ENCODE assay signal across 8 mouse cellular contexts in the genomic region with DNA sequence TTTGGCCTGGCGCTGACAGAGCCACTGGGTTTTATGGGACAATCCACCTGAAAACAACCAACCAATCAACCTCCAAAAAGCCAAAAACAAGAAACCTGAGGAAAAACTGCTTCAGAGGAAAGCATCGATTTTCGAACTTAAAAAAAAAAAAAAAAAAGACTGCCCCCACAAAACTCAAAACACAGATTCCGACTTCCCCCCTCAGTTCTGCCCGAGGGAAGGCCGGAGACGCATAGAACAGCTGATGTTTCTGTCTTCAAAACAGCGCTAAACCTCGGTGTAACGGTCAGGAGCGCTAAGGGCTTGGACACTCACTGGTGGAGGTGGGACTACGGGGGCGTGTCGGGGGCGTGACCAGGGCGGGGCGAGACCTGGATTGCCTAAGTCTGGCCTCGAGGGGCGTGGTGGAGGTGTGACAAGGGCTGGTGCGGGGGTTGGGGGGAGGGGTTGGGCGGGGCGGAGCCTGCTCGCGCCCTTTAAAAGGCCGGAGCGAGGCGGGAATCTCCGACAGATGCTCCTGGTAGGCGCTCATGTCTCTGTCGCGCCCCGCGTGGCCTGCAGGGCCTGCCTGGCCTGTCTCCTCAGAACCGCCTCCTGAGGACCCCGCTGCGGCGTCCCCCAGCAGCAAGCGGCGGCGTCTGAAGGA. TPM values are rescaled to one million over a fixed set of nuclear protein-coding genes. Genes with fewer than 3 reads are reported as not detected.
DNase-seq lines count a peak whose midpoint lies in the region; ATAC-seq and TF ChIP-seq lines count a peak whose summit lies in the region.

A gene (plus strand): TSS at position 531 of the 646 bp plus-strand sequence.

- no peaks in the 10 kb centered on the region for H3K27me3 ChIP-seq in embryonic facial prominence, embryonic 11.5 days (ENCODE audit: control insufficient read depth, insufficient read depth, low read length)
- H3K27me3 ChIP-seq in limb, embryonic 10.5 days (ENCODE audit: low read depth, poor library complexity, severe bottlenecking): 0 out of 2 replicates have a peak, but pooled peaks cover 4% of the 10 kb centered on the region
- no peaks in the 10 kb centered on the region for H3K27me3 ChIP-seq in midbrain, embryonic 11.5 days (ENCODE audit: control insufficient read depth, insufficient read depth, low read length)
- no peaks in the 10 kb centered on the region for H3K27me3 ChIP-seq in small intestine, adult 2 months (ENCODE audit: control insufficient read depth, insufficient read depth, low read length)

- no peaks in the 10 kb centered on the region for H3K4me1 ChIP-seq in embryonic facial prominence, embryonic 11.5 days (ENCODE audit: control insufficient read depth, insufficient read depth, low read length)
- peaks cover 4% of the 10 kb centered on the region; the same call in 1 of the 2 replicates for H3K4me1 ChIP-seq in limb, embryonic 10.5 days
- no peaks in the 10 kb centered on the region for H3K4me1 ChIP-seq in midbrain, embryonic 11.5 days (ENCODE audit: control insufficient read depth, insufficient read depth, low read length)
- no peaks in the 10 kb centered on the region; the same call in 1 of the 2 replicates for H3K4me1 ChIP-seq in small intestine, adult 2 months (ENCODE audit: control insufficient read depth, insufficient read depth, insufficient read length, low read length)

- ATAC-seq in embryonic facial prominence, embryonic 11.5 days (replicated peaks; ENCODE audit: insufficient number of reproducible peaks, low FRiP score, low TSS enrichment, low read depth): peak; percentile 99
- peak; percentile 100 for ATAC-seq in midbrain, embryonic 11.5 days (ENCODE audit: low FRiP score)

- H3K9me3 ChIP-seq in embryonic facial prominence, embryonic 11.5 days (replicated peaks; ENCODE audit: control insufficient read depth, low read length): no peaks in the 10 kb centered on the region
- no peaks in the 10 kb centered on the region for H3K9me3 ChIP-seq in limb, embryonic 10.5 days (replicated peaks)
- H3K9me3 ChIP-seq in midbrain, embryonic 11.5 days (ENCODE audit: control insufficient read depth, low read length): no peaks in the 10 kb centered on the region

- peak within 1 kb of the TSS; percentile 56 for H3K4me3 ChIP-seq in embryonic facial prominence, embryonic 11.5 days (ENCODE audit: low read depth, low read length)
- H3K4me3 ChIP-seq in limb, embryonic 10.5 days: peak within 1 kb of the TSS; percentile 57
- H3K4me3 ChIP-seq in midbrain, embryonic 11.5 days (ENCODE audit: low read depth, low read length): peak within 1 kb of the TSS; percentile 51
- 0 out of 2 replicates have a peak within 1 kb of the TSS, but pooled peaks have one; percentile 17 for H3K4me3 ChIP-seq in small intestine, adult 2 months (ENCODE audit: low read depth, low read length)

- DNase-seq in brain, adult 2 months (ENCODE audit: low read depth, low spot score): peak; percentile 97
- peak; percentile 97 for DNase-seq in embryonic facial prominence, embryonic 11.5 days (ENCODE audit: low spot score)
- peak; percentile 79 to 86 for DNase-seq in heart, adult 18-20 months
- peak; percentile 88 for DNase-seq in kidney, adult 18-20 months
- peak; percentile 100 for DNase-seq in limb, embryonic 10.5 days (ENCODE audit: low spot score)
- DNase-seq in midbrain, embryonic 11.5 days (ENCODE audit: low spot score, missing footprints): peak; percentile 99
- DNase-seq in T-cell, adult 2 months (ENCODE audit: low spot score): no peak

- H3K4me2 ChIP-seq in embryonic facial prominence, embryonic 11.5 days (ENCODE audit: low read depth, low read length): peak within 1 kb of the TSS; percentile 89
- H3K4me2 ChIP-seq in midbrain, embryonic 11.5 days: peak within 1 kb of the TSS; percentile 82

- H3K9ac ChIP-seq in embryonic facial prominence, embryonic 11.5 days (replicated peaks; ENCODE audit: low read length): peak within 1 kb of the TSS; percentile 66
- peak within 1 kb of the TSS; percentile 63 for H3K9ac ChIP-seq in midbrain, embryonic 11.5 days (ENCODE audit: low read length)

- WGBS in embryonic facial prominence, embryonic 11.5 days: 1% methylated on average over 39 of the region's 40 CpGs
- WGBS in limb, embryonic 10.5 days: 4% methylated on average over 27 of the region's 40 CpGs
- 2% methylated on average over 40 of the region's 40 CpGs for WGBS in midbrain, embryonic 11.5 days
- WGBS in small intestine, adult 2 months: 4% methylated on average over 40 of the region's 40 CpGs

- TF ChIP-seq CTCF in small intestine, adult 2 months (IDR thresholded peaks at IDR 0.05; ENCODE audit: extremely low read depth, insufficient read length, insufficient replicate concordance, low read depth, low read length): no peak

- H3K36me3 ChIP-seq in embryonic facial prominence, embryonic 11.5 days (replicated peaks; ENCODE audit: control insufficient read depth, insufficient read depth, low read depth, low read length): no peaks in the 10 kb centered on the region
- H3K36me3 ChIP-seq in limb, embryonic 10.5 days: no peaks in the 10 kb centered on the region
- H3K36me3 ChIP-seq in midbrain, embryonic 11.5 days (ENCODE audit: control insufficient read depth, insufficient read depth, low read length): no peaks in the 10 kb centered on the region
- H3K36me3 ChIP-seq in small intestine, adult 2 months (ENCODE audit: control insufficient read depth, insufficient read depth, low read length): no peaks in the 10 kb centered on the region

- no peak for TF ChIP-seq POLR2A in small intestine, adult 2 months (IDR thresholded peaks at IDR 0.05; ENCODE audit: low read depth, low read length)

- H3K27ac ChIP-seq in embryonic facial prominence, embryonic 11.5 days (replicated peaks; ENCODE audit: low read depth, low read length): no peak within 1 kb of the TSS
- peak within 1 kb of the TSS; percentile 77 for H3K27ac ChIP-seq in limb, embryonic 10.5 days
- no peak within 1 kb of the TSS for H3K27ac ChIP-seq in midbrain, embryonic 11.5 days (ENCODE audit: low read depth, low read length)
- no peak within 1 kb of the TSS for H3K27ac ChIP-seq in small intestine, adult 2 months (ENCODE audit: insufficient read depth, low read depth, low read length)

RNA-seq across cellular contexts. Expression of the gene that starts here (rescaled TPM):
- 0.27 and 0.29 TPM in 2 replicates for polyA plus RNA-seq in embryonic facial prominence, embryonic 11.5 days (2014; fragmentation: Nextera tagmentation; extraction: Ambion mirVana)
- not detected for total RNA-seq in heart, adult 18-20 months (2021)
- polyA plus RNA-seq in limb, embryonic 10.5 days (2016; fragmentation: Nextera tagmentation; extraction: Ambion mirVana): 0.04 and 0.21 TPM in 2 replicates
- polyA plus RNA-seq in midbrain, embryonic 11.5 days (2014; fragmentation: Nextera tagmentation; extraction: Ambion mirVana): 0.22 and 0.42 TPM in 2 replicates
- not detected in 2 replicates for polyA plus RNA-seq in small intestine, adult 2 months (2012; rRNA removed)

Comparison
In these comparisons a context has a peak if more than half of its experiments do, and no peak if none do; other contexts are left out.
1. Peak in DNase-seq, ATAC-seq, H3K4me3 ChIP-seq, H3K9ac ChIP-seq and H3K4me2 ChIP-seq in embryonic facial prominence, embryonic 11.5 days; RNA of the gene not detected or under 1 TPM.
2. Peak in DNase-seq in heart, adult 18-20 months; RNA of the gene not detected or under 1 TPM.
3. Peak in DNase-seq, H3K4me3 ChIP-seq and H3K27ac ChIP-seq in limb, embryonic 10.5 days; RNA of the gene not detected or under 1 TPM.
4. Peak in DNase-seq, ATAC-seq, H3K4me3 ChIP-seq, H3K9ac ChIP-seq and H3K4me2 ChIP-seq in midbrain, embryonic 11.5 days; RNA of the gene not detected or under 1 TPM.